8 mouse cellular contexts compared by ENCODE assay signal in genomic region chr7:139309106-139309505, GRCm38 (mm10).
DNase-seq lines count a peak whose midpoint lies in the region.

No protein-coding gene starts in this region.

- peak; percentile 50 for DNase-seq in urinary bladder, postnatal 25 days (ENCODE audit: low spot score)
- no peak for DNase-seq in urinary bladder, postnatal 10 days (ENCODE audit: low spot score)
- peak; percentile 82 to 93 for DNase-seq in heart, adult 18-20 months
- peak; percentile 48 for DNase-seq in kidney, postnatal 14 days
- peak; percentile 74 for DNase-seq in testis, postnatal 10 days (ENCODE audit: low spot score)
- DNase-seq in spleen, adult 18-20 months, result no peak
- DNase-seq in frontal cortex, postnatal 14 days (ENCODE audit: low spot score in 2 of 2), result no peak
- no peak for DNase-seq in thymus, postnatal 14 days

Comparison
In these comparisons a context has a peak if more than half of its experiments do, and no peak if none do; other contexts are left out.
1. DNase-seq: peak in urinary bladder, postnatal 25 days (single experiment), heart, adult 18-20 months (2 of 2), kidney, postnatal 14 days (single experiment) and testis, postnatal 10 days (single experiment); none in urinary bladder, postnatal 10 days (single experiment), spleen, adult 18-20 months (0 of 2), frontal cortex, postnatal 14 days (0 of 2) and thymus, postnatal 14 days (single experiment).